Mouse (Mus musculus) hindbrain, embryonic 15.5 days (tissue): ENCODE results near the gene Amer1. TPM values are rescaled to one million over a fixed set of nuclear protein-coding genes. Genes with fewer than 3 reads are reported as not detected.

ENCODE experiments used
- ATAC-seq: fragments of 200-750 bp; cut with Nextera tagmentation; 2 replicates; pipeline ENCODE4 v1.8.0; 2017; ENCODE audit warnings: low read depth, moderate number of reproducible peaks, moderate TSS enrichment; ENCODE audit not compliant: low FRiP score
- H3K27ac ChIP-seq: fragments of 300-500 bp; sonication (generic); replicated peaks from 2 replicates; pipeline ENCODE4 v1.5.1; 2015; ENCODE audit warnings: mild to moderate bottlenecking, inconsistent platforms
- H3K27me3 ChIP-seq: fragments of 300-500 bp; sonication (generic); 2 replicates; pipeline ENCODE4 v1.6.1; 2015; ENCODE audit warnings: control low read depth, inconsistent platforms
- H3K36me3 ChIP-seq: fragments of 300-500 bp; sonication (generic); 2 replicates; pipeline ENCODE4 v1.6.1; 2015; ENCODE audit warnings: control low read depth, inconsistent platforms
- H3K4me1 ChIP-seq: fragments of 300-500 bp; sonication (generic); replicated peaks from 2 replicates; pipeline ENCODE4 v1.6.1; 2015; ENCODE audit warnings: control low read depth, inconsistent platforms
- H3K4me2 ChIP-seq: fragments of 300-500 bp; sonication (generic); 2 replicates; pipeline ENCODE4 v1.6.1; 2015; ENCODE audit warnings: moderate library complexity, mild to moderate bottlenecking, inconsistent platforms
- H3K4me3 ChIP-seq: fragments of 300-500 bp; sonication (generic); 2 replicates; pipeline ENCODE4 v1.5.1; 2015; ENCODE audit warnings: mild to moderate bottlenecking, inconsistent platforms
- H3K9ac ChIP-seq: fragments of 300-500 bp; sonication (generic); 2 replicates; pipeline ENCODE4 v1.6.1; 2015; ENCODE audit warnings: inconsistent platforms
- H3K9me3 ChIP-seq: fragments of 300-500 bp; sonication (generic); 2 replicates; pipeline ENCODE4 v1.6.1; 2016; ENCODE audit warnings: control low read depth, inconsistent platforms
- WGBS: fragments of 180-500 bp; shearing (Covaris S2); methylation state at CpG from one replicate; pipeline ENCODE4 v1.1.7; 2015; 5-methylcytosine and 5-hydroxymethylcytosine counted together
- polyA plus RNA-seq: library from polyadenylated mRNA; unstranded; fragments of >200 nt; fragmentation: Nextera tagmentation; extraction: Ambion mirVana; gene quantifications from 2 replicates; pipeline ENCODE4 v1.2.1, GENCODE M21; 2015

The Amer1 gene
- polyA plus RNA-seq = 12.3 and 12.9 TPM in 2 replicates

DNA sequence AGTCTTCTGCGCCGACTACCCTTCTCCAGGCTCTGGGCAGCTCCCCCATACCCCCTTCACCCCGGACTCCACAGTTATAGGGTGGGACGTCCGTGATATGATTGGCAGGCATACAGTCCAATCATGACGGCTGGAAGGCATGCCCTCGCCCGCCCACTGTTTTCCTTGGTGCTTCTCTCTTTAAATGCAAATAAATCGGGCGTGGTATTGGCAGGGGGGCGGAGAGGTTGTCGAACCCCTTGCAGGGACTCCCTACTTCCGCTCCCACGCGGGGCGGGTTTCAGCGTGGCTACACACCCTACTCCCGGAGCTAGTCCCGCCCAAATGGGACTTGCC, at the start of gene Amer1:
Amer1 (minus strand) TSS at position 97 of the 336 bp plus-strand sequence.
- Histone ChIP-seq H3K27ac (peak within 1 kb of the TSS; percentile 84), H3K36me3 (no peaks in the 10 kb centered on the region), H3K4me1 (peaks cover 19% of the 10 kb centered on the region; the same call in 1 of the 2 replicates), H3K4me2 (peak within 1 kb of the TSS; percentile 66), H3K27me3 (no peaks in the 10 kb centered on the region), H3K9ac (peak within 1 kb of the TSS; percentile 67), H3K9me3 (no peaks in the 10 kb centered on the region), H3K4me3 (peak within 1 kb of the TSS; percentile 64)
- WGBS = 18% methylated on average over 19 of the region's 19 CpGs
- peak; percentile 98 for ATAC-seq

DNA sequence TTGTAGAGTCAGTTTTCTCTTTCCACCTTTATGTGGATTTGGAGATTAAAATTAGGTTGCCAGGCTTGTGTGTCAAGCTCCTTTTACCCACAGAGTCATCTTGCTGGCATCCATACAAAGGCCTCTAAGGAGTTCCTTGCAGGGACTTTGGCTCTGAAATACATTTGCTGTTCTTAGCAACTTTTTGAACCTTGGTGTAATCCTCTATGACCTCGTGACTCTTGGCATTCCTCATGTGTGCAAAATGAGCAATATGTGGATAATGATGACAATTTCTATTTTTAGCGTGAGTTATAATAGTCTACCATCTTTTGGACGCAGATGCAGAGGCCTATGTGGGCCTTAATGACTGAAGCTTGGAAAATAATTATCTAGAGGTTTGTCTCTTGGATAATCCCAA, 12.5 kb upstream of the Amer1 start:
- no peaks in the 10 kb centered on the region for H3K4me1 ChIP-seq
- no peaks in the 10 kb centered on the region for H3K27me3 ChIP-seq
- no peak overlapping the region for H3K4me3 ChIP-seq
- H3K4me2 ChIP-seq = no peak overlapping the region
- no peak for ATAC-seq
- H3K9ac ChIP-seq = no peak overlapping the region
- no peaks in the 10 kb centered on the region for H3K9me3 ChIP-seq
- no peaks in the 10 kb centered on the region for H3K36me3 ChIP-seq
- WGBS = 73% methylated on average over 3 of the region's 3 CpGs
- H3K27ac ChIP-seq = no peak overlapping the region

DNA sequence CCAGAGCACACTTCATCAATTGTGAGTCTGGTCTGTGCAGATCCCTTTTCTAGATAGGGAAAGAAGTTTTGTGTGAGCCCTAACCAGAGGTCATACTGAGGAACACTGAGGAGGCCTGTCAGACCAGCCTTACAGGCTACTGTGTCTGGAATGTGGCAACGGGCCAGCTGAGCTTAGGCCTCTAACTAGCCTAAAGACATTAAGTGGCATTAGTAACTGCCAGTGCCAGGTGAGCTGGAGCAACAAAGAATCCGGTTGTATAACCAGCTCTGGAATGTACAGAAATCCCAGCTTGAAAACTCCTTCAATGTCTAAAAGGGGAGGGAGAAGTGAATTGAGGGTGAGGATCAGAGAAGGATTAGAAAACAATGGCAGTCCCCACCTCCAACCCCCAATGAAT, 1.2 kb upstream of the Amer1 start:
- H3K27ac ChIP-seq = no peak overlapping the region
- ATAC-seq = no peak
- H3K4me1 ChIP-seq = peaks cover 19% of the 10 kb centered on the region; the same call in 1 of the 2 replicates
- H3K9ac ChIP-seq = no peak overlapping the region
- 75% methylated on average over 2 of the region's 2 CpGs for WGBS
- no peaks in the 10 kb centered on the region for H3K36me3 ChIP-seq
- no peaks in the 10 kb centered on the region for H3K27me3 ChIP-seq
- H3K4me3 ChIP-seq = no peak overlapping the region
- H3K9me3 ChIP-seq = no peaks in the 10 kb centered on the region
- no peak overlapping the region for H3K4me2 ChIP-seq

DNA sequence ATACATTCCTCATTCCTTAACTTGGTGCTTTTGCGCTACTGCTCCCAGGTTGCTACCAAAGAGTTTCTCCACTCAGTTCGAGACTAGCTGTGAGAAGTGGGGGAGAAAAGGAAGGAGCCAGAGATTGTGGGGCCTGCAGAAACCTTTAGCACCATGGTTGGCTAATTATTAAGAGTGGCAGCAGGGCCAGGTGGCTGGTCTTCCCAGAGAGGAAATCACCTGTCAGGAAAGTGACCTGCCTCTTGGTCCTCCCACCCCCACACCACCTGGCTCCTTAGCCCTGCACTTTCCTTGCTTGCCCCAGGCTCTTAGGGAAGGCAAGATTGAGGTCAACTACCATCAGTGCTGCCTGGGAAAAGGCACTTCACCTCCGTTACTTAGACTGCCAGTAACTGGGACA, 469 bp upstream of the Amer1 start:
- Histone ChIP-seq H3K9me3 (no peaks in the 10 kb centered on the region), H3K27ac (peak overlapping the region; percentile 84; the same call in 1 of the 2 replicates), H3K4me1 (peaks cover 19% of the 10 kb centered on the region; the same call in 1 of the 2 replicates), H3K36me3 (no peaks in the 10 kb centered on the region), H3K9ac (peak overlapping the region; percentile 29; the same call in 1 of the 2 replicates), H3K27me3 (no peaks in the 10 kb centered on the region), H3K4me2 (peak overlapping the region; percentile 66), H3K4me3 (peak overlapping the region; percentile 64)
- 36% methylated on average over 3 of the region's 3 CpGs for WGBS
- no peak for ATAC-seq

DNA sequence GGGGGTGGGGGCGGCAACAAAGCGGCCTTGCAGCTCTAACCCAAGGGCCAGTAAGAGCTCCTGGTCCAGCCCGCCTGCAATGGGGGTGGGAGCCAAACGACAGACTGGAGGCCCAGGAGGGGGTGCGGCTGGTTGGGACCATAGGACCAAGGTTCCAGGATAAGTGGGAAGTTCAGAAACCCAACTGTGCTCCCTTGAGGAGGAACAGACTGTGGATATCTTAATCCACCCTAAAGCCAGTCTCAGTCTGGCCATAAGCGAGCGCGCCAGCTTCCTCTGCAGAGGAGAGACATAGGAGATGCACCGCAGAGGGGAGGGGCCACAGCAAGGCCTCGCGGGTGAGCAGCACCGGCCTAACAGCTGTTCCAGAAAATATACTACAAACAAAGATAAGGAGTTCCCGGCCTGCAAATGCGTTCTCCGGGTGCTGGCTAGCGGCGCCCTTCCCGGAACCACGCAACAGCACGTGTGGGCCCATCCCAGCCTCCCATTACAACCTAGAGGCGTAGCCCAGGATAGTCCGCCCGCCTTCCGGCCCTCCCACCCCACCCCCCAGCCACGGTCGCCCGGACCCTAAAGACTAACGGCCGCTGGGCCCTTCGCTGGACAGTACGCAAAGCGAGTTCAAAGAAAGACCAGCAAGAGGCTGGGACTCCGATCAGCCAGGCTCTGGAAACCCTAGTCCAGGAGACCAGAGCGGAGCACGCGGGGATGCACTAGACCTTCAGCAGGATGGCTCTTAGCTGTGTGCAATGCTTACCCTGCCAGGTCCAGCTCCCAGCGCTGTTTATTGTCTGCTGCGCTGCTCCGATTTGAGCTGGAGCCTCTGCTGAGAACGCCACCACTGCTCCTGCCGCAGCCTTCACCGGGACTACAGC, 535 bp downstream of the Amer1 start:
- peaks cover 19% of the 10 kb centered on the region; the same call in 1 of the 2 replicates for H3K4me1 ChIP-seq
- peak; percentile 92 for ATAC-seq
- H3K36me3 ChIP-seq = no peaks in the 10 kb centered on the region
- peak overlapping the region; percentile 67 for H3K9ac ChIP-seq
- peak overlapping the region; percentile 64 for H3K4me3 ChIP-seq
- peak overlapping the region; percentile 84 for H3K27ac ChIP-seq
- H3K9me3 ChIP-seq = no peaks in the 10 kb centered on the region
- H3K27me3 ChIP-seq = no peaks in the 10 kb centered on the region
- 20% methylated on average over 34 of the region's 42 CpGs for WGBS
- H3K4me2 ChIP-seq = peak overlapping the region; percentile 66

DNA sequence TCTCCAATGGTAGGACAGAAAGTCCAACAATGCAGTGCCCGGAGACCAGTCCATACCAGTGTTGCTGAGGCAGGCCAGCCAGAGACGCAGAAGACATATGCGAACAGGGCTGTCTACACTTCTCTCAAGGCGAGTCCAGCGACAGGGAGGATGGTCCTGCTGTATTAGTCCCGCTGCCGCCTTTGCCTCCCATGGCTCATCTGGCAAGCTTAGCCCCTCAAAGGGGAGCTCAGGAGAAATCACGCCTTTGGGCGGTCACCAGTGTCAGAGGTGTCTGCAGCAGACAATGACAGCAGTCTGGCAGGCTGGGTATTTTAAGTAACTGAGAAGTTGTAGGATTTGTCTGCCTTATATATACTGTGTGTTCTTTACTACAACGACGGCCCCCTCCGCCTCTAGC, 1.3 kb downstream of the Amer1 start:
- peaks cover 19% of the 10 kb centered on the region; the same call in 1 of the 2 replicates for H3K4me1 ChIP-seq
- ATAC-seq = peak; percentile 12; the same call in 1 of the 2 replicates
- no peaks in the 10 kb centered on the region for H3K27me3 ChIP-seq
- peak overlapping the region; percentile 67 for H3K9ac ChIP-seq
- WGBS = 24% methylated on average over 12 of the region's 12 CpGs
- peak overlapping the region; percentile 64 for H3K4me3 ChIP-seq
- H3K9me3 ChIP-seq = no peaks in the 10 kb centered on the region
- peak overlapping the region; percentile 66 for H3K4me2 ChIP-seq
- H3K36me3 ChIP-seq = no peaks in the 10 kb centered on the region
- H3K27ac ChIP-seq = peak overlapping the region; percentile 84

DNA sequence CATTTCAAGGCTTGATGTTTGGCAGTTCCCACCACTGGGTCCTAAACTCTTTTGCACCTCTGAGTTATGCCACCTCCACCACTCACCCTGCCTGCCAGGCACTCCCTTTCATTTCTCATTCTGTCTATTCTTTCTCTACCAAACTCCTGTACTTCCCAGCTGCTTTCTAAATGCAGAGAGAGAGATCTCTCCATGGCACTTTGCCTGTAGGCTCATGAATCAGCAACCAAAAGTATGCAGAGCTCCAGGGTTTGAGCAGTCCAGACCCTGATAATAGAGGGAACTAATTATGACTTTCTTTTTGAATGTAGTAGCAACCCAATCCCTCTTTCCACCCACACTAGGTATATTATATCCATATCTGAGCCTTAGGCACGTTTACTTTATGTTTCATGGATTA, 2.4 kb downstream of the Amer1 start:
- 71% methylated on average over 1 of the region's 1 CpGs for WGBS
- Histone ChIP-seq H3K4me1 (peaks cover 19% of the 10 kb centered on the region; the same call in 1 of the 2 replicates), H3K9ac (no peak overlapping the region), H3K9me3 (no peaks in the 10 kb centered on the region), H3K4me2 (peak overlapping the region; percentile 66; the same call in 1 of the 2 replicates), H3K4me3 (no peak overlapping the region), H3K27me3 (no peaks in the 10 kb centered on the region), H3K36me3 (no peaks in the 10 kb centered on the region), H3K27ac (no peak overlapping the region)
- ATAC-seq = no peak

DNA sequence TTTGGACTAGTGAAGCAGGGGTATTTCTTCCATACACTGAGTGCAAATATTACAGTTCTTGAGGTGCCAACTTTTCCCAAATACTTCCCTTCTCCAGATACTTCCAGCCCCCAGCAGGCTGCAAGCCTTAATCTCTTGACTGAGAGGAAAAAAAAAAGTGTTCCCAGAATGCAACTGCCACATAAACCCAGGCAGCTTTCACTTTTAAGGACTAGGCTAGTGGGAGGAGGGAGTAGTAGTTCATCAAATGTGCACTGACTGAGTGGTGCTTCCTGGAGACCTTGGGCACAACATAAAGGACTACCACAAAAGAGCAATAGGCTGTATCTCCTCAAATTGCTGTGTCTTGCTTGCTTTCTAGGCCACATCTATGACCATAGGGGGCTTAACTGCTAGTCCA, 3.4 kb downstream of the Amer1 start:
- Histone ChIP-seq H3K36me3 (no peaks in the 10 kb centered on the region), H3K9ac (no peak overlapping the region), H3K9me3 (no peaks in the 10 kb centered on the region), H3K27ac (no peak overlapping the region), H3K4me1 (peaks cover 19% of the 10 kb centered on the region; the same call in 1 of the 2 replicates), H3K4me2 (no peak overlapping the region), H3K4me3 (no peak overlapping the region), H3K27me3 (no peaks in the 10 kb centered on the region)
- no peak for ATAC-seq

DNA sequence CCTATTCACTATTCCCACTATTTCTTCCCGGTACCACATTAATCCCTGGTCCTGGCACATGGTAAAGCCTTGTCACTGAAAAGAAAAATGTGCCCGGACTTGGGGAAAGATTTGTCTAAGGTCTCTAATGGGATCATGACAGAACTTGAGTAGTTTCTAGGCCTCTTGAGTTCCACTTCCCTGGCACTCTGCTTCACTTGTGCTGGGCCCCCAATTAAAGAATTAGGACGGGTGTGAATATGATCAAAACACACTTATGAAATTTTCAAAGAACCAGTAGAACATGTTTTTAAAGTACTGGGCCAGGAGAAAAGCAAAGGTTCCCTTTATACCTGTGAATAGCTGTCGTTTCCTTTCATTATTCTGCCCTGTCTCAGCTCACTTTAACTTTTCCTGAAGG, 6.2 kb downstream of the Amer1 start:
- ATAC-seq = no peak
- H3K9ac ChIP-seq = no peak overlapping the region
- 90% methylated on average over 4 of the region's 4 CpGs for WGBS

DNA sequence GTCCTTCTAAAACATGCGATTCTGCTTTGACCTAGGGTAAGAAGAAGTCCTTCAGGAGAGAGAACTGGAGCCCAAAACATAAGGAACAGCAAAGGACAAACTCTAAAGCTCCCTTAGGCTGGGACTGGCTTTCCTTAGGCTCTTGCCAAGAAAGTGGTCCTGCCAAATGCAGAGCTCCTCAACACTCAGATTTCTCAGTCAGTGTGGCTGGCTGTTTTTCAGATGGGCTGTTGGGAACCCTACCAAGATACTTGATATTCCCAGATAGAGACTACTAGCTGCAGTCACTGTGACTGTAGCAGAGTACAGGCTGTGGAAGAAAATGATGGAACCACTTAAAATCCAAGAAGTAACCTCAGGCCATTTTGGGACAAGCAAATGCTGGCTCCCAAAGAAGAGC, 7.4 kb downstream of the Amer1 start:
- H3K4me3 ChIP-seq = no peak overlapping the region
- no peaks in the 10 kb centered on the region for H3K36me3 ChIP-seq
- H3K9me3 ChIP-seq = no peaks in the 10 kb centered on the region
- H3K27ac ChIP-seq = no peak overlapping the region
- no peaks in the 10 kb centered on the region for H3K27me3 ChIP-seq
- ATAC-seq = no peak
- H3K4me1 ChIP-seq = peaks cover 10% of the 10 kb centered on the region; the same call in 1 of the 2 replicates
- no peak overlapping the region for H3K9ac ChIP-seq
- H3K4me2 ChIP-seq = no peak overlapping the region
- WGBS = 94% methylated on average over 1 of the region's 1 CpGs

More for the DNA sequence above, 6.2 kb downstream of the Amer1 start:
- H3K27ac ChIP-seq = no peak overlapping the region
- no peak overlapping the region for H3K4me2 ChIP-seq
- H3K36me3 ChIP-seq = no peaks in the 10 kb centered on the region
- H3K9me3 ChIP-seq = no peaks in the 10 kb centered on the region
- no peaks in the 10 kb centered on the region for H3K27me3 ChIP-seq
- H3K4me3 ChIP-seq = no peak overlapping the region
- peaks cover 19% of the 10 kb centered on the region; the same call in 1 of the 2 replicates for H3K4me1 ChIP-seq

DNA sequence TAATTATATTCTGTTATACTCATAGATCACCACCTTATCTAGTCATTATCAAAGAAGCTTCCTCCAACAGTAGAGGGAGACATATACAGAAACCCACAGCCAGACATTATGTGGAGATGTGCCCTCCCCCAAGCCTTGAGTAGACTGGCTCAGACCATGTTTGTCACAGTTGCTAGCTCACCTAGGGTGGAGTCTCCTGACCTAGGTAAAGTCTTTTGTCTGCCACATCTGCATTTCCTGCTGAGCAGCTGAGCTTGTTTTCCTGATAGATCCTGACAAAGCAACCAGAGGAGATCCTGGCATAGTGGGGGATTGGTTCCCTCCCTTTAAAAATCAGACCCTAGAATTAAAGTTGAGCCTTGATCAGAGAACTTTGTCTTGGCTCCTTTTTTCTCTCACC, 71.6 kb downstream of the Amer1 start:
- no peak overlapping the region for H3K4me2 ChIP-seq
- H3K9ac ChIP-seq = no peak overlapping the region
- no peak overlapping the region for H3K4me3 ChIP-seq
- no peak overlapping the region for H3K27ac ChIP-seq
- no peaks in the 10 kb centered on the region for H3K4me1 ChIP-seq
- H3K9me3 ChIP-seq = no peaks in the 10 kb centered on the region
- H3K27me3 ChIP-seq = no peaks in the 10 kb centered on the region
- no peaks in the 10 kb centered on the region for H3K36me3 ChIP-seq
- ATAC-seq = no peak
